Mouse (Mus musculus) cerebellum, adult 2 months (tissue): ENCODE measurements around the gene Tmem185b.

Source experiments
- CTCF ChIP-seq: fragments of 200-500 bp; IDR thresholded peaks from 2 replicates; pipeline ENCODE4 v1.5.1; 2011; ENCODE audit warnings: low read depth, mild to moderate bottlenecking, control low read depth, low read length, moderate library complexity, borderline replicate concordance; ENCODE audit not compliant: insufficient read depth
- POLR2A ChIP-seq: fragments of 200-500 bp; IDR thresholded peaks from 2 replicates; pipeline ENCODE4 v1.6.1; 2011; ENCODE audit warnings: low read length, control low read depth, borderline replicate concordance; ENCODE audit not compliant: insufficient read depth

GRCm38 (mm10) chr1:119539252-119539651 is 13.3 kb downstream of the Tmem185b start:
- TF ChIP-seq CTCF: no peak
- no peak for TF ChIP-seq POLR2A
